Mouse (Mus musculus): ENCODE data around the gene Kcnmb2. TPM values are rescaled to one million over a fixed set of nuclear protein-coding genes. Genes with fewer than 3 reads are reported as not detected.

Kcnmb2 gene
- polyA plus RNA-seq (2012): not detected in 2 replicates

DNA sequence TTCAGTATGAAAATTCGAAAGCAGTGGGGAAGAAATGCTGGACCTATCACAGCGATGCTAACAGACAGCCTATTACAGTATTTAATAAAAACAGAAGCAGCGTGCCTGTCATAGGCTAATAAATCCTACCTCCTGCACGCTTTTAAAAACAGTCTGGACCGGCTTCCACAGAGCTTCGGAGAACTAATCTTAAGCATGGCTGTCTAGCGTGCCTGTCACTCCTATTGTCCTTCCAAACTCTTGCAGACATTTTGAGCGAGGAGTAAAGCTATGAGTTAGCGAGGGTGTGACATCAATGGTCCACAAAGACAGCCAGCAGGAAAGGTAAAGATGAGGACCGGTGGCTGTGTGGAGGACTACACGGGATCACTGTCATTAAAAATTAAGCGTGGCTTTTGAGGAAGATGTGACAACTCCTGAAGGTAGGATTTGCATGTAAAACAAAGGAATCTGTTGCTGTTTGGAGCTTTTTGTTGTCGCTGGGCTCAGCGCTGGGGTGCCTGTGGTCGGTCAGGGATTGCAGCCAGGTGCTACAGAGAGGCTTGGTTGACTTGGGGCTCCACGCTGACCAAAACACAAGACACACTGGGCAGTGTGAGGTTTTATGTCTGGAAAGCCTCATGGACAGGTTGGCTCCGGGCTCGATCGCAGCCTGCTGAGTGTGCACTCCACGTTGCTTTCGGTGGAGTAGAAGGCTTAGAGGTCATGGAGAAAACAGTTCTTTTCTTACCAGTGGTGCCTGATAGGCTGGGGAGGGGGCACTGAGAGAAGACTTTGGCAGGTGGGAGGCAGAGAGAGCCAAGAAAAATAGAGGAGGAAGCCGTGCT lies at the start of gene Kcnmb2:
TSS of gene Kcnmb2 (plus strand) at position 4 of the 827 bp plus-strand sequence.
- TF ChIP-seq GATA1 (IDR thresholded peaks at IDR 0.05; ENCODE audit: low read length): no peak

GRCm38 (mm10) chr3:31863522-31863921 lies 38.8 kb upstream of the Kcnmb2 start:
- TF ChIP-seq GATA1 (IDR thresholded peaks at IDR 0.05; ENCODE audit: low read length): no peak

DNA sequence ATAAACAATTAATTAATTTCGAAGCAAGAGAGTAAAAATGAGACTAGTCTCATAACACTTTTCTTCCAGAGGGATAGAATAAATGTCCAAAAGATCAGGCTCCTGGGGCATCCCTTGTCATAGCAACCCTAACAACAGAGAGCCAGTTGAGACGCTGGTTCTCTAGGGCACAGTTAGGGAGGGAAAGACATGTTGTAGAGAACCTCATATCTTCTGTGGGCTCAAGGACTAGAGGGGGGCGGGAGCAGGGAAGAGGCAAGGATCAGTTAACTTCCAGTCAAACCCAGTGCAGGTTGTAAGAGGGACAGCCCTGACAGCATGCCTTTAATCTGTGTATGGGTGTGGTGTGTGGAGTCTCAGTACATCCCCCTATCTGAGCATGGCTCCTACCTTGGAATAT lies 38.2 kb upstream of the Kcnmb2 start:
- TF ChIP-seq GATA1 (IDR thresholded peaks at IDR 0.05; ENCODE audit: low read length): no peak

GRCm38 (mm10) chr3:31871461-31871860 lies 30.8 kb upstream of the Kcnmb2 start:
- no peak for TF ChIP-seq GATA1 (IDR thresholded peaks at IDR 0.05; ENCODE audit: low read length)

DNA sequence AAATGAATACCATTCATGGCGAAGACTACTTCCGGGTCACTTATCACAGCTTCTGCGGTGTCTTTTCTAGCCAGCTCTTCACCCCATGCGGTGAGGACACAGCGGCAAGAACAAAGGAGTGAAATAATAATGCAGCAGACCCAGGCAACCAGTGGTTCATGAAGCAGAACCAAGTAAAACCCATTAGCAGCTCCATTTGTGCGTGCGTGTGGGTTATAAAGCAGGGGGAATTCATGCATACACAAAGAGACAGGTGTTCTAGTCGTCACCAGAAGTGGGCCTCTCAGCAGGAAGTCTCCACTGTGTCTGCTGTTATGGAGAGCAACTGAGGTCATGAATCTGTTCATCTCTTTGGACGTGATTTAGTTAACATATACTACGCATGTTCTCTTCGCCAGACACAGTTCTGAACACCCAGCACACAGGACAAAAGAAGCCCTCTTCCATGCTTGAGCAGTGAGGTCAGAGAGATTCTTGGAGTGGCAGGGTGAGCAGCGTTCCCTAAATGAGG lies 19.6 kb upstream of the Kcnmb2 start:
- TF ChIP-seq GATA1 (IDR thresholded peaks at IDR 0.05; ENCODE audit: low read length): no peak

GRCm38 (mm10) chr3:31892653-31893052 lies 9.7 kb upstream of the Kcnmb2 start:
- TF ChIP-seq GATA1 (IDR thresholded peaks at IDR 0.05; ENCODE audit: low read length): no peak

DNA sequence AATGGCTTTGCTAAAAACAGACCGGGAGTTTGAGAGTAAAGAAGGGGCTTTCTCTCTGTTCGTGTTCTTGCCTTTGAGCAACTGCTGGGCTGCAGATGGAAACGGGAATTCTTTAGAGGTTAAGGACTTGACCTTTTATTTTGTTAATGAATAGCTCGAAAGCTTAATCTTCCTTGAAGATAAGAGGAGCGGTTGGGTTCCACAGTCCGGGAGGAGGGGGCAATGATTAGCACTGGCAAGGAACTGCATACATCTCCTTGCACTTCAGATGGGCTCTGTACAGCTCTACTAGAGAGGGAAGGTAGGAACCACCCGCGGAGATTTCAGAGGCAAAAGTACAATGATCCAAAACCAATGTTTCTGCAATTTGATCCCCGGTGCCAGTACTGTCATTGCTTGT lies 1.2 kb downstream of the Kcnmb2 start:
- no peak for TF ChIP-seq GATA1 (IDR thresholded peaks at IDR 0.05; ENCODE audit: low read length)

GRCm38 (mm10) chr3:31904156-31904555 lies 1.8 kb downstream of the Kcnmb2 start:
- no peak for TF ChIP-seq GATA1 (IDR thresholded peaks at IDR 0.05; ENCODE audit: low read length)

- no peak for TF ChIP-seq GATA1 (IDR thresholded peaks at IDR 0.05; ENCODE audit: low read length)
Observed at GRCm38 (mm10) chr3:31911168-31911567, 8.9 kb downstream of the Kcnmb2 start.

- no peak for TF ChIP-seq GATA1 (IDR thresholded peaks at IDR 0.05; ENCODE audit: low read length)
Observed at GRCm38 (mm10) chr3:31911690-31912089, 9.4 kb downstream of the Kcnmb2 start.

DNA sequence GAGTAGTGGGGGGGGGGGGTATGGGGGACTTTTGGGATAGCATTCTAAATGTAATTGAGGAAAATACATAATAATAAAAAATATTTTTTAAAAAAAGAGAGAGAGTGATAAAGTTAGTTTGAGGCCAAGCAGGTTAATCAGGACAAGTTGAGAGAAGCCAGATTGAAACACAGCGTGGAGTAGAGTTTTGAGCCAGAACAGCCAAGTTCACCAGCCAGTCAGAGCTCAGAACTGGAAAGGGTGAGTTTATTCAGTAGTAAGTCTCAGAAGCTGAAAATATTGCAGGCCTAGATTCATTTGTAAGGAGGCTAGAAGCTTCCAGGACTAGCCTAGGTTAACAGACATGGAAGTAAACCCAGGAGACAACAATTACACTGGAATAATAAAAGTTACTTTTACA lies 26.2 kb downstream of the Kcnmb2 start:
- no peak for TF ChIP-seq GATA1 (IDR thresholded peaks at IDR 0.05; ENCODE audit: low read length)

DNA sequence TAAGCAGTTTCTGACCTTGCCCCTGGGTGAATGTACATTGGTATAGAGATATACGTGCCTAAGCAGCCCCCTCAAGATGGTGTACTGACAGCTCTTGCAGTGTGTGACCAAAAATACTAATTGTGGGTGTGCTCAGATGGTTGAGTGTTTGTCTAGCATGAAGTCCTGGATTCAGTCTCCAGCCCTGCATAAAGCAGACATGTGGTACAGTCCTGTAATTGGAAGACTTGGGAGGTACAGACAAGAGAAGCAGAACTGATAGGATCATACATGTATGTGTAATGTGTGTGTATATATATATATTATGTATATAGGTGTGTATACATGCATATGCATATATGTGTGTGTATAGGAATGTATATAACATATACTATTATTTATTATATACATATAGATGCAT lies 32.4 kb downstream of the Kcnmb2 start:
- no peak for TF ChIP-seq GATA1 (IDR thresholded peaks at IDR 0.05; ENCODE audit: low read length)

- no peak for TF ChIP-seq GATA1 (IDR thresholded peaks at IDR 0.05; ENCODE audit: low read length)
Observed at GRCm38 (mm10) chr3:31941478-31941877, 39.2 kb downstream of the Kcnmb2 start.

- no peak for TF ChIP-seq GATA1 (IDR thresholded peaks at IDR 0.05; ENCODE audit: low read length)
Observed at GRCm38 (mm10) chr3:31954213-31954612, 51.9 kb downstream of the Kcnmb2 start.

DNA sequence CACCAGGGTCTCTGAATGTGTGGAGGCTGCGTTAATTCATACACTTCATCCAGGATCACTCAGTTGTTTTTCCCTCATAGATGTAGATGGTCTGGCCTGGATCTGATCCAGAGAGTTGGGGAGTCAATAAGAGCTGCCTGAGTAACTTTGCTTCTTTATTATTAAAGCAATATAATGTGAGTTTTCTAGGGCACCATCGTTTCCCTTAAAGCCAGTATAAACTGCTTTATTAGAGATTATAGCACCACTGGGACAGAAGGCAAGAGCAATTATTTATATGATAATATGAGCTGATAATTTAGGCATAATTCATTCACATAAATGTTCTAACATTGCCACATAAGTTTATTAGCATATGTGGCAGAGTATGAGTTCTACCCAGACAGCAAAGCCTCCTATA lies 52.7 kb downstream of the Kcnmb2 start:
- TF ChIP-seq GATA1 (IDR thresholded peaks at IDR 0.05; ENCODE audit: low read length): no peak

DNA sequence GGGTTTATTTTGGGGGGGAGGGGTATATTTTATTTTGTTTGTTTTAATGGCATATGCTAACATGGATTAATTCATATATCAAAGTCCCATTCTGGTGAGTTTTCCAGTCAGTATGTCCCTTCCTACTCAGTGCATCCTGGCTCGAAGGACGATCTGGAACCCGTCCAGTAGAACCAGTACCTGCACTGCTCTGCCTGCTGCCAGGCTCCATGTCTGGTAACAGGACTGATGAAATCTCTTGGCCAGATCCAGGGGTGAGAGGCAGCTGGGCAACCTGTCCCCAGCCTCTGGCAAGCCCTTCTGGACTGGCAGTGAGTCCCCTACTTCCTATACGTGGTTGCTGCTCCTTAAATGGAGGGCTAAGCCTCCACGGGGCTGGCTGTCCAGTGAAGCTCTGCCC lies 57.5 kb downstream of the Kcnmb2 start:
- no peak for TF ChIP-seq GATA1 (IDR thresholded peaks at IDR 0.05; ENCODE audit: low read length)

DNA sequence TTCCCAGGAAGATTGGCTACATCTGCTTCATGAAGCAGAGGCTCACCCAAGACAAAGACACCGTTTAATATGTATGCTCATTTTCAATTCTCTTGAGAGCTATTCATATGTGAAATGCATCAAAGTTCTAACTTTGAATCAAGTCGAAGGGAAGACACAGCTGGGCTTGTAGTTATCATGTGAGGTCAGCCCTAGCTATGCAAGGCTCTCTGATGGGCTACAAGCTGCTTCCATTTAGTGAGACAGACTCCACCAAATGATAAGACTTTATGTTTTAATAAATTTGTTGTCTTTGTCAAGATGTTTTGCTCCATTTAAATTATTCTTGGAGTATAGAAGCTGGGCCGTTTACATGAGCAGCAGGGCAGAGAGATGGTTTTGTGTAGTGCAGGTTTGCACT lies 58.9 kb downstream of the Kcnmb2 start:
- no peak for TF ChIP-seq GATA1 (IDR thresholded peaks at IDR 0.05; ENCODE audit: low read length)
